Mouse (Mus musculus) liver, embryonic 12.5 days (tissue): ENCODE measurements at regions not wholly inside any gene's neighbourhood (a gene's known extent, or its start where the extent isn't known, plus 50 kb on each side); places are given as distances from the start of the nearest gene placed in this dataset.
A peak's percentile ranks its signal among the peaks of the same experiment; 100 is the strongest.

Experiments
- ATAC-seq: fragments of 200-750 bp; cut with Nextera tagmentation; 2 replicates; pipeline ENCODE4 v1.8.0; 2017; ENCODE audit warnings: moderate number of reproducible peaks, mild to moderate bottlenecking, moderate library complexity
- H3K27ac ChIP-seq: fragments of 300-500 bp; sonication (generic); 2 replicates; pipeline ENCODE4 v1.5.1; 2016; ENCODE audit warnings: mild to moderate bottlenecking
- H3K27me3 ChIP-seq: fragments of 300-500 bp; sonication (generic); replicated peaks from 2 replicates; pipeline ENCODE4 v1.6.1; 2016; ENCODE audit warnings: mild to moderate bottlenecking, moderate library complexity
- H3K36me3 ChIP-seq: fragments of 300-500 bp; sonication (generic); 2 replicates; pipeline ENCODE4 v1.6.1; 2016; ENCODE audit warnings: mild to moderate bottlenecking, moderate library complexity
- H3K4me1 ChIP-seq: fragments of 300-500 bp; sonication (generic); 2 replicates; pipeline ENCODE4 v1.6.1; 2016
- H3K4me2 ChIP-seq: fragments of 300-500 bp; sonication (generic); 2 replicates; pipeline ENCODE4 v1.6.1; 2016; ENCODE audit warnings: mild to moderate bottlenecking, moderate library complexity
- H3K4me3 ChIP-seq: fragments of 300-500 bp; sonication (generic); 2 replicates; pipeline ENCODE4 v1.5.1; 2016; ENCODE audit warnings: mild to moderate bottlenecking, moderate library complexity
- H3K9ac ChIP-seq: fragments of 300-500 bp; sonication (generic); 2 replicates; pipeline ENCODE4 v1.6.1; 2016; ENCODE audit warnings: mild to moderate bottlenecking, moderate library complexity
- H3K9me3 ChIP-seq: fragments of 300-500 bp; sonication (generic); replicated peaks from 2 replicates; pipeline ENCODE4 v1.6.1; 2016; ENCODE audit warnings: mild to moderate bottlenecking, moderate library complexity
- WGBS: fragments of 180-500 bp; shearing (Covaris S2); methylation state at CpG from one replicate; pipeline ENCODE4 v1.1.7; 2016; ENCODE audit not compliant: insufficient replicate concordance; 5-methylcytosine and 5-hydroxymethylcytosine counted together

DNA sequence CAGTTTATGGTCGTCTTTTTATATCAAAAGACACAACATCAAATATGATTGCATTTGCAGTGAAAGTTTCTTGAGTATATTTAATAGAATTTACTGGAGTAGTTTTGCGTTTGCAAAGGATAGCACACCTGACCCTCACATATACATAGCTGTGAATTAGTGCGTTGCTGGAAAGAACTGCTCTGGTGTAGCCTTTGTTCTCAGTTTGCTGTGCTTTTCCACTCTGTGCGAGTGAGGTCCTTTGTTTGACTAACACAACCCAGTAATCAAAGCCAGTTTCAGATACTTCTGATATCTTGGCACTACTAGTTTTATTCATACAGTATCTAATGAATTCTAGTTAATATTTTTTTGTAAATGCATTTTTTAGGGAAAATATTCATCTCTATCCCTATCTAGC is 84.7 kb downstream of the Trim52 start:
- H3K9ac ChIP-seq, result no peak overlapping the region
- H3K27ac ChIP-seq, result no peak overlapping the region
- H3K36me3 ChIP-seq, result no peaks in the 10 kb centered on the region
- H3K4me3 ChIP-seq, result no peak overlapping the region
- no peaks in the 10 kb centered on the region for H3K27me3 ChIP-seq
- H3K4me2 ChIP-seq, result no peak overlapping the region
- H3K4me1 ChIP-seq, result no peaks in the 10 kb centered on the region
- 68% methylated on average over 4 of the region's 4 CpGs for WGBS
- ATAC-seq, result no peak
- no peaks in the 10 kb centered on the region for H3K9me3 ChIP-seq

DNA sequence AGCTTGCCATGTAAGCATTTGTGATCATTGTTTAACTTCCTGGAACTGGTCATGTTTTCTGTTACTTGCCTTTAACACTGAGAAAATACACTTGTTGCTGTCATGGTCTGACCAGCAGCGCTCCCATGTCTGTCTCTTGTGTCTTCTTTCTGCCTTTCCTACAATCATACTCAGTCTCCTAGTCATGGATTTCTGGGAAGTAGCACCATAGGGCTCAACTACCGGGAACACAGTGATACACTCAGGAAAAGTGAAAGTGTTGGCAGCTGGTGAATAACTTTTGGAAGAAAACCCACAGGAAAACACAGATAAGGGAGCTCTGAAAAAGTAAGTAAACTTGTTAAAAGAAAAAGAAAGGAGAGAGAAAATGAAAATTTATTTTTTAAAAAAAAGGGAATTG is 87.6 kb downstream of the Trim52 start:
- Histone ChIP-seq H3K36me3 (no peaks in the 10 kb centered on the region), H3K4me1 (no peaks in the 10 kb centered on the region), H3K4me3 (no peak overlapping the region), H3K27me3 (no peaks in the 10 kb centered on the region), H3K9me3 (no peaks in the 10 kb centered on the region), H3K9ac (no peak overlapping the region), H3K27ac (no peak overlapping the region), H3K4me2 (no peak overlapping the region)
- no peak for ATAC-seq
- WGBS, result 66% methylated on average over 2 of the region's 2 CpGs

DNA sequence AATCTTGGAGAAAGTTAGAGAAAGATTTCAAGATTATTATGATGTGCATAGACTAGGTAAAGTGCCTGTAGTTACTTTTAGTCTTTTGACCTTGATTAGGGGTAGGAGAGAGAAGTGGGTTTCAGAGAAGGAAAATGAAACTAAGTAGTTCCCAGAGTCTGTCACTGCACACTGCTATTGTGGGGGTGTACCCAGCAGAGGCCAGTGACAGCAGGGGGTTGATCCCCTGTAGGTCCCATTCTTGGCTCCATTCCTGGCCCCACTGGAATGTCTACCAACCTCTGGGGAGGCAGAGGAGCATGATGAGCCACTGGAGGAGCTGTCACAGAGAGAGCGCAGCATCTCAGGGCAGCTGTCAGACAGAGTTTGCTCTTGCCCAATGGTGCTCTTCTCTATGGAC is 88.1 kb downstream of the Trim52 start:
- H3K36me3 ChIP-seq, result no peaks in the 10 kb centered on the region
- ATAC-seq, result no peak
- no peak overlapping the region for H3K4me2 ChIP-seq
- no peaks in the 10 kb centered on the region for H3K9me3 ChIP-seq
- H3K9ac ChIP-seq, result no peak overlapping the region
- H3K4me1 ChIP-seq, result no peaks in the 10 kb centered on the region
- no peaks in the 10 kb centered on the region for H3K27me3 ChIP-seq
- no peak overlapping the region for H3K27ac ChIP-seq
- no peak overlapping the region for H3K4me3 ChIP-seq
- WGBS, result 78% methylated on average over 1 of the region's 1 CpGs

DNA sequence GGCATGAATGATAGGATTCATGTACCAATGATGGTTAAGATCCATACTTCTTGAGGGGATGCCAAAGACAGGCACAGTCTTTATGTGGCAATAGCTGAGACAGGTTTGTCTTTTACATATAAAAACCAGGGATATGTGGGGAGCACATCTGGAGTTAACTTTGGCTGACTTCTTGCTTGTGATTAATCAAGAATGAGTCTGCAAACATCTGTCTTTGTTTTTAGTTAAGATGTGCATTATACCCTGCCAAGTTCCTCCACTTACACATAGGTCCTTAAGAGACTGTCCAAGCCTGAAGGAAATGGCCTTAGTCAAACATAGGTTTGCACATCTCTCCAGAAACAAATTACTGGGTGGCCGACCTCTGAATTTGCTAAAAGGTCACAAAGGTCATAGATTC is 91.8 kb downstream of the Trim52 start:
- no peak overlapping the region for H3K9ac ChIP-seq
- H3K9me3 ChIP-seq, result no peaks in the 10 kb centered on the region
- H3K27me3 ChIP-seq, result no peaks in the 10 kb centered on the region
- no peak for ATAC-seq
- no peaks in the 10 kb centered on the region for H3K4me1 ChIP-seq
- WGBS, result 51% methylated on average over 1 of the region's 1 CpGs
- H3K27ac ChIP-seq, result no peak overlapping the region
- no peak overlapping the region for H3K4me2 ChIP-seq
- no peaks in the 10 kb centered on the region for H3K36me3 ChIP-seq
- H3K4me3 ChIP-seq, result no peak overlapping the region

DNA sequence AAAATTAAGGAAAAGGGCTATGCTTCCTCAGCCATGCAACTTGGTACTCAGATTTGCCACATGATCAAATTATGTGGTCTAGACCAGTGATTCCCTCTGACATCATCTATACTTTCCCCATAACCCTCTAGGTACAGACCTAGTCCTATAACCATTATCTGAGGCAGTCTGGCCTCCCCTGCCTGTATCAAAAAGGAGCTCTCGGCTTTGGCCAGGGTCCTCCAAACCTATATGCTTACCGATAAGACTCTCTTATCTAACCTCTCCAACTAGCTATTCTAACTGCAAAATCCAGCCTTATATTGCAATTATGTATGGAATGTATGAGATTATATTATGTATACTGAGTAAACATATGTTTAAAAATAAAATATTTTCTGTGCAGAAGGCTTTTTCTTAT is 93.1 kb downstream of the Trim52 start:
- H3K4me1 ChIP-seq, result no peaks in the 10 kb centered on the region
- H3K27me3 ChIP-seq, result no peaks in the 10 kb centered on the region
- no peak overlapping the region for H3K27ac ChIP-seq
- H3K4me2 ChIP-seq, result no peak overlapping the region
- H3K9ac ChIP-seq, result no peak overlapping the region
- no peak overlapping the region for H3K4me3 ChIP-seq
- WGBS, result 50% methylated on average over 2 of the region's 2 CpGs
- H3K9me3 ChIP-seq, result no peaks in the 10 kb centered on the region
- peak; percentile 71 for ATAC-seq
- no peaks in the 10 kb centered on the region for H3K36me3 ChIP-seq

DNA sequence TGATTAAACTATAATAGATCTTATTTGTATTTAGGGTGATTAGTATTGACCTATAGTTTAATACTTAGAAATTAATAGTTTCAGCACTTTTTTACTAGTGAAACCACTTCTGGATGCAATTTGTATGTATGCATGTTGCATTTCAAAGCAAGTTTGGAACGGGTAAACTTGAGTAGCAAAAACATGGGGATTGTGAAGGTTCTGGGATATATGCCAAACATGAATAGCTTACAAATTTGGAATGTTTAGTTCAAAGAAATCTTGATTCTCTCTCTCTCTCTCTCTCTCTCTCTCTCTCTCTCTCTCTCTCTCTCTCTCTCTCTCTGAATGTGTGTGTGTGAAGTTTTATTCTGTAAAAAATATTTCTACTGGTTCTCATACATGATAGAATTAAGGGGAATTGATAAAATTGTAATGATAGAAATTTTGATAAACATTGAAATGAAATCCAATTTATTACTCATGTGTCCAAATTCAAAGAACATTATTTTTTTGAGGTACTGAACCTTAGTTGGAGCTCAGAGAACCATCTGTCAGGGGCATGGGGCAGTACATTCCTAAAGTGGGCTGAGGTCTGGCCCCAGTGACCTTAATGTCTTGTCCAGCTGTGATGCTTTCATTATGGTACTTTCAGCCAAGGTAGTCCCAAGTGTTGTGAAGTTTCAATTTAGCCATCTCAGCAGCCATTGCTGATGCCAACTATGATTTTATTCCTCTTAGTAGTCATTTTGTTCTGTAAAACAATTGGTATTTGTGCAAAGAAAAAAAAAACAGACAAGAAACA is 93.7 kb downstream of the Trim52 start:
- no peaks in the 10 kb centered on the region for H3K4me1 ChIP-seq
- H3K9me3 ChIP-seq, result no peaks in the 10 kb centered on the region
- no peak overlapping the region for H3K4me2 ChIP-seq
- no peak overlapping the region for H3K27ac ChIP-seq
- H3K36me3 ChIP-seq, result no peaks in the 10 kb centered on the region
- H3K27me3 ChIP-seq, result no peaks in the 10 kb centered on the region
- H3K9ac ChIP-seq, result no peak overlapping the region
- ATAC-seq, result no peak
- no peak overlapping the region for H3K4me3 ChIP-seq
- 59% methylated on average over 1 of the region's 1 CpGs for WGBS

DNA sequence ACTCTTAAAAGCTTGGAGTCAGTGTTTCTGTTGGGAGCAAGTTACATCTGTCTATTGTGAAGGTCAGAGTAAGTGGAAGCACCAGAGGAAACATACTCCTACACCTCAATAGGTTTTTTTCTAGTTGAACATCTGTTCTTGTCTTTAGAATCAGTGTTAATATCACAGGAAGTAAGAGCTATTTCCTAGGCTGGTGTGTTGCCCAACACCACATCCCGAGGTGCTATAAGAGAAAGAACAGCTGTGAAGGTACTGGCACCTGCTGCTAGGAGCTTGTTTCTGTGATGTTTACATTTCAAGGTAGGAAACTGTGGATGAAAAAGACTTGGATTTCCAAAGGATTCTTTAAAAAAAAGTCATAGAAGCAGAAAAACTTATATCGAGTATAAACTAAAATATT is 105.1 kb downstream of the Trim52 start:
- H3K27me3 ChIP-seq, result no peaks in the 10 kb centered on the region
- H3K27ac ChIP-seq, result no peak overlapping the region
- ATAC-seq, result no peak
- WGBS, result 48% methylated on average over 2 of the region's 2 CpGs
- H3K4me1 ChIP-seq, result no peaks in the 10 kb centered on the region
- no peak overlapping the region for H3K4me3 ChIP-seq
- no peaks in the 10 kb centered on the region for H3K9me3 ChIP-seq
- H3K36me3 ChIP-seq, result no peaks in the 10 kb centered on the region
- H3K4me2 ChIP-seq, result no peak overlapping the region
- no peak overlapping the region for H3K9ac ChIP-seq

DNA sequence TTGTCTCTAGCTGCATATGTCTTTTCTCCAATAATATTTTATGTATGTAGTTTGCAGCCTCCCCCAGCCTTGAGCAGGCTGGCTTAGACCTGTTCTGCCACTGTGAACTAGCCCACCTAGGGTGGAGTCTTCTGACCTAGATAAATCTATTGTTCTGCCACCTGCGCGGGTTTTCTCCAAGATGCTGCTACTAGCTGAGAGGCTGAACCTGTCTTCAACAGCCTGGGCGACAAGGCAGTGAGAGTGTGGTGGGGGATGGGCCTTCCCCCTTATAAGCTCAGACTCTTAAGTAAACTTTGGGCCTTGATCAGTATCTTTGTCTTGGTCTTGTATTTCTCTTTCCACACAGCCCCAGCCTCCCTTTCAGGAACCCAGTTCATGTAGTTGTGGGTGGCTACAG is 111.7 kb downstream of the Trim52 start:
- no peak overlapping the region for H3K4me2 ChIP-seq
- H3K4me3 ChIP-seq, result no peak overlapping the region
- H3K4me1 ChIP-seq, result no peaks in the 10 kb centered on the region
- H3K9me3 ChIP-seq, result no peaks in the 10 kb centered on the region
- 68% methylated on average over 3 of the region's 3 CpGs for WGBS
- H3K36me3 ChIP-seq, result no peaks in the 10 kb centered on the region
- no peak for ATAC-seq
- H3K9ac ChIP-seq, result no peak overlapping the region
- no peaks in the 10 kb centered on the region for H3K27me3 ChIP-seq
- no peak overlapping the region for H3K27ac ChIP-seq

DNA sequence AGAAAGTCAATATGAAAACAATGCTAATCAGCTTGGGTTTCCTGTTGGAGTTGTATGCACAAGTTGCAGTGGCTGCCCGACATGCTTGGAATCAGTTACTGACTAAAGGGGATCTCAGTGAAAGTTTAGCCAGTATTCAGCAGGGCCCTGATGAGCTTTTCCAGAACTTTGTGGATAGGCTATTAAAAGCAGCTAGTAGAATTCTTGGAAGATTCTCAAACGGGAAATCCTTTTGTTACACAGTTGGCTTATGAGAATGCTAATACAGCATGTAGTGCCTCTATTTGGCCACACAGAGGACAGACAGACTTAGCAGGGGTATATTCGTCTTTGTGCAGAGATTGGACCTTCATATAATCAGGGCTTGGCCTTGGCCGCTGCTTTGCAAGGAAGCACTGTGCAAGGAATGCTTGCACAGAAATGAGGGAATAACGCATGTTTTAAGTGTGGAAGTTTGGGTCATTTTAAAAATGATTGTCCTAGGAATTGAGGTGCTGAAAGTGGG is 113.3 kb downstream of the Trim52 start:
- 71% methylated on average over 5 of the region's 5 CpGs for WGBS
- ATAC-seq, result no peak
- Histone ChIP-seq H3K4me1 (no peaks in the 10 kb centered on the region), H3K9me3 (no peaks in the 10 kb centered on the region), H3K27me3 (no peaks in the 10 kb centered on the region), H3K27ac (no peak overlapping the region), H3K4me3 (no peak overlapping the region), H3K4me2 (no peak overlapping the region), H3K36me3 (no peaks in the 10 kb centered on the region), H3K9ac (no peak overlapping the region)

DNA sequence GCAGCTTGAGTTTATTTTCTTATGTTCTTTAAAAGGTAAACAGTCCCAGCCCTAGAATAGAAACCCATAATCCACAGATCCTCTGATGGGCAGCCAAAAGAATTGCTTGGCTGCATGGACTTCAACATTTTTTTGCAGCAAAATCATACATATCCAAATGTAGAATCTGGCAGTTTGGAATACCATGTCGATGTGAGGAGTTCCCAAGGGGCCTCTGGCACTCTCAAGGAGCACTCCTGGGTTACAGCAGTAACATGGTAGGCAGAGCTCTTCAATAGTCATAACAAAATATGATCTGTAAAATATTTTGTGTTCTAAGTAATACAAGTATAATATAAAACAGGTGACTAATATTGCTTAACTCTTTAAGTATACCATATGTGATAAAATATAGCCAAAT is 119.4 kb downstream of the Trim52 start:
- H3K9ac ChIP-seq, result no peak overlapping the region
- no peaks in the 10 kb centered on the region for H3K27me3 ChIP-seq
- WGBS, result 53% methylated on average over 1 of the region's 1 CpGs

DNA sequence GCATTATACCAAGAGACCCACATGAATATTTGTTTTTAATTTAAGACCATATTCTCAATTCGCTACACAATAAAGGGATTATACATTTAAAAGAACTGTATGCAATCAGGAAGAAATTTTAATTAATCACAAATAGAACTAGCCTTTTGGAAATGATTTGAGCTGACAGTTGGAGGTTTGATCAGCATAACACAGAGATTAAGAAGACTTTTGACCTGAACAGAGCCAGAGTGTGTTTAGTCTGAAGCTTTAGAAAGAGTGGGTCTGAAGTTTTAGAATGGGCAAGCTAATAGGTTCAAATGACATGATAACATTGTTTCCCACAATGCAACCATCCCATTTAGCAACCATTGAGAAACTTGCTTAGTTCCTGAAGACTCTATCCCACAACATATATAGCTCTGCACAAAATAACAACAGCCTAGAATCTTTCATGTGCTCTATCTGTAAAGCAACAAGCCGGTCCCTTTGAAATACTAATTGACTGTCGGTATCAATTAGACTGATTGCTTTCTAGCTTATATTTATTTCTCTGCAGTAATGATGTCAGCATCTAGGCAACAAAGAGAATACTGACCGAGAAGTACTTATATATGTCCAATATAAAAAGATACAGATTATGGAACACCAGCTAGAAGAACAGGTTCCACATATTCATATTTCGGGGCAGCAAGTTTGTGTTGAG is 135.9 kb downstream of the Trim52 start:
- no peak for ATAC-seq
- Histone ChIP-seq H3K27me3 (no peaks in the 10 kb centered on the region), H3K27ac (no peak overlapping the region), H3K4me2 (no peak overlapping the region), H3K4me1 (no peaks in the 10 kb centered on the region), H3K4me3 (no peak overlapping the region), H3K36me3 (no peaks in the 10 kb centered on the region), H3K9me3 (no peaks in the 10 kb centered on the region), H3K9ac (no peak overlapping the region)
- 72% methylated on average over 5 of the region's 5 CpGs for WGBS

More for the DNA sequence above, 119.4 kb downstream of the Trim52 start:
- ATAC-seq, result no peak
- no peak overlapping the region for H3K4me3 ChIP-seq
- no peak overlapping the region for H3K4me2 ChIP-seq
- H3K36me3 ChIP-seq, result no peaks in the 10 kb centered on the region
- no peaks in the 10 kb centered on the region for H3K9me3 ChIP-seq
- H3K4me1 ChIP-seq, result no peaks in the 10 kb centered on the region
- no peak overlapping the region for H3K27ac ChIP-seq

GRCm38 (mm10) chr14:106259396-106260108 is 153.6 kb downstream of the Trim52 start:
- H3K36me3 ChIP-seq, result no peaks in the 10 kb centered on the region
- no peak for ATAC-seq
- no peak overlapping the region for H3K4me2 ChIP-seq
- no peaks in the 10 kb centered on the region for H3K27me3 ChIP-seq
- H3K4me1 ChIP-seq, result no peaks in the 10 kb centered on the region
- WGBS, result 57% methylated on average over 4 of the region's 4 CpGs
- no peak overlapping the region for H3K4me3 ChIP-seq
- H3K27ac ChIP-seq, result no peak overlapping the region
- no peaks in the 10 kb centered on the region; the same call in 1 of the 2 replicates for H3K9me3 ChIP-seq
- no peak overlapping the region for H3K9ac ChIP-seq
